Mouse (Mus musculus) stomach, embryonic 16.5 days (tissue): ENCODE measurements at regions not wholly inside any gene's neighbourhood (a gene's known extent, or its start where the extent isn't known, plus 50 kb on each side); places are given as distances from the start of the nearest gene placed in this dataset.

Experiments
- ATAC-seq: fragments of 200-750 bp; cut with Nextera tagmentation; 2 replicates; pipeline ENCODE4 v1.8.0; 2017; ENCODE audit warnings: moderate number of reproducible peaks, moderate TSS enrichment; ENCODE audit not compliant: insufficient read depth, low FRiP score
- H3K27ac ChIP-seq: fragments of 300-500 bp; sonication (generic); 2 replicates; pipeline ENCODE4 v1.5.1; 2014; ENCODE audit warnings: low read length
- H3K27me3 ChIP-seq: fragments of 300-500 bp; sonication (generic); 2 replicates; pipeline ENCODE4 v1.6.1; 2014; ENCODE audit warnings: low read length, control low read depth, mixed read lengths; ENCODE audit not compliant: control insufficient read depth, insufficient read depth
- H3K36me3 ChIP-seq: fragments of 300-500 bp; sonication (generic); 2 replicates; pipeline ENCODE4 v1.6.1; 2014; ENCODE audit warnings: low read length; ENCODE audit not compliant: control insufficient read depth, insufficient read depth
- H3K4me1 ChIP-seq: fragments of 300-500 bp; sonication (generic); 2 replicates; pipeline ENCODE4 v1.6.1; 2014; ENCODE audit warnings: low read length, control low read depth, mixed read lengths; ENCODE audit not compliant: control insufficient read depth, insufficient read depth
- H3K4me2 ChIP-seq: fragments of 300-500 bp; sonication (generic); 2 replicates; pipeline ENCODE4 v1.6.1; 2014; ENCODE audit warnings: low read depth, low read length, mixed read lengths
- H3K4me3 ChIP-seq: fragments of 300-500 bp; sonication (generic); replicated peaks from 2 replicates; pipeline ENCODE4 v1.5.1; 2014; ENCODE audit warnings: mild to moderate bottlenecking, low read length
- H3K9ac ChIP-seq: fragments of 300-500 bp; sonication (generic); 2 replicates; pipeline ENCODE4 v1.6.1; 2014; ENCODE audit warnings: low read length
- H3K9me3 ChIP-seq: fragments of 300-500 bp; sonication (generic); replicated peaks from 2 replicates; pipeline ENCODE4 v1.6.1; 2016; ENCODE audit warnings: low read length, control low read depth; ENCODE audit not compliant: control insufficient read depth
- WGBS: fragments of 180-500 bp; shearing (Covaris S2); extraction: QIAGEN DNeasy Blood & Tissue Kit; methylation state at CpG from one replicate; pipeline ENCODE4 v1.1.7; 2014; 5-methylcytosine and 5-hydroxymethylcytosine counted together

- Histone ChIP-seq H3K27ac (no peak overlapping the region), H3K4me2 (no peak overlapping the region), H3K27me3 (no peaks in the 10 kb centered on the region), H3K9ac (no peak overlapping the region), H3K4me3 (no peak overlapping the region), H3K36me3 (no peaks in the 10 kb centered on the region), H3K4me1 (no peaks in the 10 kb centered on the region), H3K9me3 (no peaks in the 10 kb centered on the region)
- ATAC-seq: no peak
- 32% methylated on average over 2 of the region's 2 CpGs for WGBS
Measured at GRCm38 (mm10) chr10:97141561-97141960, 337.8 kb upstream of the Dcn start.

- Histone ChIP-seq H3K27ac (no peak overlapping the region), H3K9me3 (no peaks in the 10 kb centered on the region), H3K9ac (no peak overlapping the region), H3K4me1 (peaks cover 7% of the 10 kb centered on the region), H3K4me2 (no peak overlapping the region), H3K27me3 (no peaks in the 10 kb centered on the region), H3K36me3 (no peaks in the 10 kb centered on the region), H3K4me3 (no peak overlapping the region)
- WGBS: 47% methylated on average over 10 of the region's 11 CpGs
- ATAC-seq: no peak
Measured at GRCm38 (mm10) chr10:97158561-97159395, 320.6 kb upstream of the Dcn start.

- Histone ChIP-seq H3K4me3 (no peak overlapping the region), H3K27ac (no peak overlapping the region), H3K27me3 (no peaks in the 10 kb centered on the region), H3K4me2 (no peak overlapping the region), H3K4me1 (peaks cover 7% of the 10 kb centered on the region), H3K9ac (no peak overlapping the region), H3K9me3 (no peaks in the 10 kb centered on the region), H3K36me3 (no peaks in the 10 kb centered on the region)
- 82% methylated on average over 1 of the region's 1 CpGs for WGBS
- ATAC-seq: no peak
Measured at GRCm38 (mm10) chr10:97159396-97159760, 320.0 kb upstream of the Dcn start.

GRCm38 (mm10) chr10:97159831-97160575, 319.4 kb upstream of the Dcn start:
- Histone ChIP-seq H3K4me2 (no peak overlapping the region), H3K4me1 (peaks cover 7% of the 10 kb centered on the region), H3K27me3 (no peaks in the 10 kb centered on the region), H3K9ac (no peak overlapping the region), H3K27ac (no peak overlapping the region), H3K4me3 (no peak overlapping the region), H3K36me3 (no peaks in the 10 kb centered on the region), H3K9me3 (no peaks in the 10 kb centered on the region)
- ATAC-seq: no peak
- 51% methylated on average over 10 of the region's 10 CpGs for WGBS

GRCm38 (mm10) chr10:97160892-97161291, 318.5 kb upstream of the Dcn start:
- 26% methylated on average over 2 of the region's 2 CpGs for WGBS
- Histone ChIP-seq H3K4me1 (peaks cover 7% of the 10 kb centered on the region), H3K27ac (no peak overlapping the region), H3K27me3 (no peaks in the 10 kb centered on the region), H3K4me3 (no peak overlapping the region), H3K9me3 (no peaks in the 10 kb centered on the region), H3K4me2 (no peak overlapping the region), H3K9ac (no peak overlapping the region), H3K36me3 (no peaks in the 10 kb centered on the region)
- ATAC-seq: no peak

GRCm38 (mm10) chr10:97178468-97178867, 300.9 kb upstream of the Dcn start:
- WGBS: 74% methylated on average over 3 of the region's 3 CpGs
- Histone ChIP-seq H3K9ac (no peak overlapping the region), H3K9me3 (no peaks in the 10 kb centered on the region), H3K36me3 (no peaks in the 10 kb centered on the region), H3K4me3 (no peak overlapping the region), H3K4me2 (no peak overlapping the region), H3K27ac (no peak overlapping the region), H3K27me3 (no peaks in the 10 kb centered on the region), H3K4me1 (no peaks in the 10 kb centered on the region)
- ATAC-seq: no peak

GRCm38 (mm10) chr10:97189696-97190095, 289.7 kb upstream of the Dcn start:
- Histone ChIP-seq H3K36me3 (no peaks in the 10 kb centered on the region), H3K9me3 (no peaks in the 10 kb centered on the region), H3K4me2 (no peak overlapping the region), H3K4me1 (no peaks in the 10 kb centered on the region), H3K9ac (no peak overlapping the region), H3K4me3 (no peak overlapping the region), H3K27ac (no peak overlapping the region), H3K27me3 (no peaks in the 10 kb centered on the region)
- ATAC-seq: no peak

- Histone ChIP-seq H3K9me3 (no peaks in the 10 kb centered on the region), H3K4me1 (0 out of 2 replicates have a peak, but pooled peaks cover 3% of the 10 kb centered on the region), H3K36me3 (no peaks in the 10 kb centered on the region), H3K9ac (no peak overlapping the region), H3K4me3 (no peak overlapping the region), H3K4me2 (no peak overlapping the region), H3K27ac (no peak overlapping the region), H3K27me3 (no peaks in the 10 kb centered on the region)
- 58% methylated on average over 4 of the region's 4 CpGs for WGBS
- no peak for ATAC-seq
Measured at GRCm38 (mm10) chr10:97211238-97211695, 268.1 kb upstream of the Dcn start.

GRCm38 (mm10) chr10:97211785-97212398, 267.5 kb upstream of the Dcn start:
- no peak for ATAC-seq
- no peaks in the 10 kb centered on the region for H3K9me3 ChIP-seq
- H3K9ac ChIP-seq: no peak overlapping the region
- no peak overlapping the region for H3K4me2 ChIP-seq
- H3K27me3 ChIP-seq: no peaks in the 10 kb centered on the region
- H3K4me1 ChIP-seq: 0 out of 2 replicates have a peak, but pooled peaks cover 3% of the 10 kb centered on the region
- H3K4me3 ChIP-seq: no peak overlapping the region
- 0 out of 2 replicates have a peak overlapping the region, but pooled peaks have one; percentile 17 for H3K27ac ChIP-seq
- H3K36me3 ChIP-seq: no peaks in the 10 kb centered on the region
- 60% methylated on average over 7 of the region's 7 CpGs for WGBS
